27 mouse cellular contexts compared by ENCODE assay signal in genomic region chr1:167065986-167066385, GRCm38 (mm10).
A peak's percentile ranks its signal among the peaks of the same experiment; 100 is the strongest.
DNase-seq lines count a peak whose midpoint lies in the region; ATAC-seq and TF ChIP-seq lines count a peak whose summit lies in the region.
"Had no signal": no experiment of that assay in that cellular context is flagged by ENCODE, and none has a peak within 500 bp of the region (broad histone marks: within the 10 kb centered on the region; RNA-seq: fewer than 3 reads in every experiment).

No protein-coding gene starts in this region.

- no peak overlapping the region for H3K9ac ChIP-seq in hindbrain, postnatal 0 days (replicated peaks; ENCODE audit: low read length)
- H3K9ac ChIP-seq in midbrain, embryonic 13.5 days (replicated peaks): no peak overlapping the region
- no peak overlapping the region for H3K9ac ChIP-seq in midbrain, embryonic 16.5 days (ENCODE audit: low read depth, low read length)
- H3K9ac ChIP-seq: forebrain, embryonic 12.5 days; forebrain, postnatal 0 days; liver, embryonic 12.5 days; liver, postnatal 0 days had no signal

- H3K4me1 ChIP-seq in hindbrain, embryonic 10.5 days (replicated peaks): peaks cover 37% of the 10 kb centered on the region
- H3K4me1 ChIP-seq in hindbrain, postnatal 0 days (ENCODE audit: insufficient read depth, low read length): peaks cover 9% of the 10 kb centered on the region
- peaks cover 48% of the 10 kb centered on the region for H3K4me1 ChIP-seq in midbrain, embryonic 13.5 days (replicated peaks)
- peaks cover 12% of the 10 kb centered on the region for H3K4me1 ChIP-seq in midbrain, embryonic 16.5 days (ENCODE audit: control insufficient read depth, insufficient read depth, low read length)
- H3K4me1 ChIP-seq in olfactory bulb, adult 2 months (ENCODE audit: control insufficient read depth, insufficient read depth, low read length): peaks cover 46% of the 10 kb centered on the region
- H3K4me1 ChIP-seq: liver, embryonic 12.5 days; megakaryocyte, embryonic 14.5 days had no signal

- ATAC-seq in hindbrain, postnatal 0 days: no peak
- no peak for ATAC-seq in midbrain, embryonic 13.5 days
- no peak for ATAC-seq in midbrain, embryonic 16.5 days
- ATAC-seq in erythroblast, adult 5-6 weeks (replicated peaks; ENCODE audit: low FRiP score, poor library complexity, severe bottlenecking): no peak
- ATAC-seq: intestine, embryonic 16.5 days; liver, embryonic 12.5 days; liver, postnatal 0 days; Patski had no signal

- H3K4me3 ChIP-seq in hindbrain, embryonic 10.5 days: no peak overlapping the region
- H3K4me3 ChIP-seq in hindbrain, postnatal 0 days (ENCODE audit: low read length): no peak overlapping the region
- H3K4me3 ChIP-seq in midbrain, embryonic 13.5 days (replicated peaks): no peak overlapping the region
- H3K4me3 ChIP-seq in midbrain, embryonic 16.5 days (ENCODE audit: low read depth, low read length): no peak overlapping the region
- H3K4me3 ChIP-seq in olfactory bulb, adult 2 months (ENCODE audit: insufficient read depth, low read depth, low read length): no peak overlapping the region
- H3K4me3 ChIP-seq: forebrain, embryonic 12.5 days; liver, embryonic 12.5 days; megakaryocyte, embryonic 14.5 days had no signal

- H3K4me2 ChIP-seq in hindbrain, postnatal 0 days (ENCODE audit: low read depth, low read length): no peak overlapping the region
- H3K4me2 ChIP-seq in midbrain, embryonic 13.5 days (replicated peaks): no peak overlapping the region
- H3K4me2 ChIP-seq in midbrain, embryonic 16.5 days (ENCODE audit: low read length): no peak overlapping the region
- H3K4me2 ChIP-seq: forebrain, embryonic 12.5 days; liver, embryonic 12.5 days had no signal

- no peaks in the 10 kb centered on the region for H3K9me3 ChIP-seq in hindbrain, embryonic 10.5 days
- H3K9me3 ChIP-seq in hindbrain, postnatal 0 days (ENCODE audit: low read length): no peaks in the 10 kb centered on the region
- no peaks in the 10 kb centered on the region for H3K9me3 ChIP-seq in midbrain, embryonic 13.5 days
- H3K9me3 ChIP-seq in midbrain, embryonic 16.5 days (replicated peaks; ENCODE audit: control insufficient read depth, low read length, poor library complexity, severe bottlenecking): no peaks in the 10 kb centered on the region
- H3K9me3 ChIP-seq: forebrain, embryonic 12.5 days; liver, embryonic 12.5 days; megakaryocyte, embryonic 14.5 days had no signal

- no peak for TF ChIP-seq POLR2A in olfactory bulb, adult 2 months (IDR thresholded peaks at IDR 0.05; ENCODE audit: insufficient read depth, low read depth, low read length)

- 0 out of 2 replicates have a peak overlapping the region, but pooled peaks have one; percentile 45 for H3K27ac ChIP-seq in hindbrain, embryonic 10.5 days
- no peak overlapping the region for H3K27ac ChIP-seq in hindbrain, postnatal 0 days
- H3K27ac ChIP-seq in midbrain, embryonic 13.5 days: peak overlapping the region; percentile 54
- no peak overlapping the region for H3K27ac ChIP-seq in midbrain, embryonic 16.5 days (ENCODE audit: low read length)
- peak overlapping the region; percentile 50 for H3K27ac ChIP-seq in olfactory bulb, adult 2 months (ENCODE audit: insufficient read depth, low read depth, low read length)
- H3K27ac ChIP-seq: liver, embryonic 12.5 days had no signal

- no peak for TF ChIP-seq CTCF in hindbrain, postnatal 0 days (IDR thresholded peaks at IDR 0.05; ENCODE audit: low read depth)
- TF ChIP-seq CTCF in olfactory bulb, adult 2 months (IDR thresholded peaks at IDR 0.05; ENCODE audit: insufficient read depth, low read depth, low read length): no peak

- WGBS in hindbrain, embryonic 10.5 days: 35% methylated on average over 10 of the region's 10 CpGs
- WGBS in hindbrain, postnatal 0 days: 50% methylated on average over 10 of the region's 10 CpGs
- WGBS in midbrain, embryonic 13.5 days: 31% methylated on average over 10 of the region's 10 CpGs
- WGBS in midbrain, embryonic 16.5 days: 35% methylated on average over 10 of the region's 10 CpGs
- WGBS in olfactory bulb, adult 2 months: 34% methylated on average over 10 of the region's 10 CpGs

- no peaks in the 10 kb centered on the region for H3K27me3 ChIP-seq in hindbrain, embryonic 10.5 days (ENCODE audit: insufficient read depth, poor library complexity, severe bottlenecking)
- H3K27me3 ChIP-seq in hindbrain, postnatal 0 days (ENCODE audit: insufficient read depth, low read length): no peaks in the 10 kb centered on the region
- no peaks in the 10 kb centered on the region for H3K27me3 ChIP-seq in midbrain, embryonic 13.5 days
- H3K27me3 ChIP-seq in midbrain, embryonic 16.5 days (ENCODE audit: control insufficient read depth, insufficient read depth, low read depth, low read length): no peaks in the 10 kb centered on the region
- H3K27me3 ChIP-seq: forebrain, embryonic 12.5 days; liver, embryonic 12.5 days; Patski had no signal

- DNase-seq in hindbrain, embryonic 10.5 days (ENCODE audit: low spot score): no peak
- DNase-seq in hindbrain, postnatal 0 days (ENCODE audit: low spot score): no peak
- peak; percentile 70 for DNase-seq in brain, adult 2 months (ENCODE audit: low read depth, low spot score)
- DNase-seq: adrenal gland, postnatal 10 days; cerebellum, postnatal 10 days; forebrain, postnatal 0 days; gastrocnemius, postnatal 14 days; heart, postnatal 14 days; kidney, adult 9 months; kidney, postnatal 10 days; layer of hippocampus, postnatal 36 days; left cerebral cortex, postnatal 4 days; liver, postnatal 0 days; lung, postnatal 4 days; retina, postnatal 1 day; spleen, adult 18-20 months; thymus, adult 18-20 months; thymus, postnatal 36 days had no signal

- no peaks in the 10 kb centered on the region for H3K36me3 ChIP-seq in hindbrain, embryonic 10.5 days
- no peaks in the 10 kb centered on the region for H3K36me3 ChIP-seq in hindbrain, postnatal 0 days (ENCODE audit: insufficient read depth, low read length)
- no peaks in the 10 kb centered on the region for H3K36me3 ChIP-seq in midbrain, embryonic 13.5 days
- H3K36me3 ChIP-seq in midbrain, embryonic 16.5 days (ENCODE audit: control insufficient read depth, insufficient read depth, low read length): no peaks in the 10 kb centered on the region
- H3K36me3 ChIP-seq: forebrain, embryonic 12.5 days; liver, embryonic 12.5 days had no signal

Comparison
In these comparisons a context has a peak if more than half of its experiments do, and no peak if none do; other contexts are left out.
1. H3K27ac ChIP-seq: peak in hindbrain, embryonic 10.5 days (single experiment), midbrain, embryonic 13.5 days (single experiment) and olfactory bulb, adult 2 months (single experiment); none in hindbrain, postnatal 0 days (single experiment) and midbrain, embryonic 16.5 days (single experiment).